In the genomic region with DNA sequence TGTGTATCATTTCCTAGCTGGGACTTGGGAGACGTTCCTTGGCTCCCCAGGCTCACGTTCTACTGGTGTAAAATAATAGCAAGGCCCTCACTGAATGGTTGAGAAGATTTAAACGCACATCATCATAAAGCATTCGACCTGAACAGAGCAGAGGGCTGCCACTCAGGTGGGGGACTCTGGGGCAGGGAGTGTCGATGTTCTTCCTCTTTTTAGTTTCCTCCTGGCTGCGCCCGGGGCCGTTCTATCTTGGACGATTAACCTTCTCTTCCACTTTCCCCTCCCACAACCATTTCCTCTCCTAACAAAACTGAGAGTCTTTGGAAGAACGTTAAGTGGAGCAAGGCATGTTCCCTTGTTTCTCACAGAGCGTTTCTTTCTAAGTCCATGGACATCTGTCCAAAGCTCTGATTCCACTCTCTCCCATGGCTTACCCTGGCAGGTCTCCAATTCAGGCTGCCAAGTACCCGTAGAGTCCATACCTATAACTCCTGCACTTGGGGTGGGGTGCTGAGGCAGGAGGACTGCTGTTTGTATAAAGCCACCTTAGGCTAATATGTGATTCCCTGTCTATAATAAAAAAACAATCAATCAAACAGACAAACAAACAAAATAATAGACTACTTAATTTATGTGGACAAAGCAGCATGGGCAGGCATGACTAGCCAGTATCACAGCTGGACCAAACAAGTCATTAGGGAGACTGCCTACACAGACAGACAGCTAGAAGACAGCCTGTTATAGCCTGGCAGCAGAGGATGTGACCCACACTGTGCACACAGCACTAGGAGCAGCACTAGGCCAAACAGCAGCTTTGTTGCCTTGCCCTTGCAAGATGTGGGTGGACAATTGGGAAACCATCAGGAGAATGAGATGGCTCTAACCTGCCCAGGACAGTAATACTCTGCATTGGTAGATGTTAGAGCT, we compare ENCODE assay signal across 15 mouse cellular contexts.
DNase-seq lines count a peak whose midpoint lies in the region; ATAC-seq and TF ChIP-seq lines count a peak whose summit lies in the region.
"Had no signal": no experiment of that assay in that cellular context is flagged by ENCODE, and none has a peak within 500 bp of the region (broad histone marks: within the 10 kb centered on the region; RNA-seq: fewer than 3 reads in every experiment).

No protein-coding gene starts in this region.

- H3K4me2 ChIP-seq in heart, embryonic 14.5 days (ENCODE audit: low read length) = no peak overlapping the region
- no peak overlapping the region for H3K4me2 ChIP-seq in heart, embryonic 11.5 days
- H3K4me2 ChIP-seq: hindbrain, embryonic 13.5 days; limb, embryonic 15.5 days; midbrain, embryonic 13.5 days had no signal

- no peak overlapping the region for H3K4me3 ChIP-seq in heart, embryonic 14.5 days (ENCODE audit: control insufficient read depth in 1 of 2, insufficient read depth in 1 of 2, low read depth in 1 of 2, low read length in 2 of 2)
- H3K4me3 ChIP-seq in heart, embryonic 11.5 days (ENCODE audit: low read depth, low read length) = no peak overlapping the region
- H3K4me3 ChIP-seq in left cerebral cortex, adult 2 months = no peak overlapping the region
- H3K4me3 ChIP-seq in brown adipose tissue, adult 24 weeks (ENCODE audit: insufficient read depth, low read depth, low read length) = no peak overlapping the region
- no peak overlapping the region for H3K4me3 ChIP-seq in limb, embryonic 10.5 days
- H3K4me3 ChIP-seq: hindbrain, embryonic 13.5 days; limb, embryonic 15.5 days; midbrain, embryonic 13.5 days had no signal

- intact Hi-C loops in left cerebral cortex, postnatal 4 days (cut with DNase I) = no loop called here
- intact Hi-C loops in left cerebral cortex, adult 2 months (cut with DNase I) = no loop called here

- peak; percentile 60 for DNase-seq in left cerebral cortex, postnatal 4 days
- DNase-seq in left cerebral cortex, adult 2 months (ENCODE audit: extremely low spot score in 1 of 2, low spot score in 2 of 2) = no peak
- no peak for DNase-seq in limb, embryonic 10.5 days (ENCODE audit: low spot score)
- DNase-seq in adipocyte (ENCODE audit: low spot score) = no peak
- DNase-seq: adrenal gland, adult 8-10 months; kidney, postnatal 4 days; layer of hippocampus, postnatal 36 days; lung, postnatal 10 days; retina, postnatal 1 day had no signal

- H3K36me3 ChIP-seq in heart, embryonic 14.5 days (ENCODE audit: control insufficient read depth, insufficient read depth, low read length) = no peaks in the 10 kb centered on the region
- no peaks in the 10 kb centered on the region for H3K36me3 ChIP-seq in heart, embryonic 11.5 days (ENCODE audit: control insufficient read depth, insufficient read depth, low read length)
- H3K36me3 ChIP-seq in limb, embryonic 10.5 days = no peaks in the 10 kb centered on the region
- H3K36me3 ChIP-seq: hindbrain, embryonic 13.5 days; limb, embryonic 15.5 days; midbrain, embryonic 13.5 days had no signal

- peaks cover 32 to 51% of the 10 kb centered on the region in 2 experiments for H3K4me1 ChIP-seq in heart, embryonic 14.5 days (ENCODE audit: control insufficient read depth in 2 of 2, insufficient read depth in 2 of 2, low read length in 2 of 2)
- peaks cover 34% of the 10 kb centered on the region for H3K4me1 ChIP-seq in heart, embryonic 11.5 days (ENCODE audit: control insufficient read depth, insufficient read depth, low read length)
- H3K4me1 ChIP-seq in brown adipose tissue, adult 24 weeks (ENCODE audit: control insufficient read depth, insufficient read depth, insufficient read length, low read length) = peaks cover 20% of the 10 kb centered on the region
- H3K4me1 ChIP-seq in limb, embryonic 10.5 days = peaks cover 70% of the 10 kb centered on the region

- TF ChIP-seq CTCF in left cerebral cortex, adult 2 months (IDR thresholded peaks at IDR 0.05) = no peak

- no peaks in the 10 kb centered on the region for H3K9me3 ChIP-seq in heart, embryonic 14.5 days (ENCODE audit: control insufficient read depth, low read length)
- no peaks in the 10 kb centered on the region for H3K9me3 ChIP-seq in heart, embryonic 11.5 days (replicated peaks; ENCODE audit: control insufficient read depth, low read length)
- H3K9me3 ChIP-seq in limb, embryonic 10.5 days (replicated peaks) = no peaks in the 10 kb centered on the region
- H3K9me3 ChIP-seq: hindbrain, embryonic 13.5 days; limb, embryonic 15.5 days; midbrain, embryonic 13.5 days had no signal

- H3K27me3 ChIP-seq in heart, embryonic 14.5 days (ENCODE audit: control insufficient read depth, insufficient read depth, low read length) = no peaks in the 10 kb centered on the region
- no peaks in the 10 kb centered on the region for H3K27me3 ChIP-seq in heart, embryonic 11.5 days (ENCODE audit: control insufficient read depth, insufficient read depth, low read length)
- no peaks in the 10 kb centered on the region; the same call in 1 of the 2 replicates for H3K27me3 ChIP-seq in limb, embryonic 10.5 days (ENCODE audit: low read depth, poor library complexity, severe bottlenecking)
- H3K27me3 ChIP-seq: hindbrain, embryonic 13.5 days; limb, embryonic 15.5 days; midbrain, embryonic 13.5 days had no signal

- H3K27ac ChIP-seq in heart, embryonic 14.5 days (replicated peaks in 1 of 2; ENCODE audit: control insufficient read depth in 1 of 2, insufficient read depth in 1 of 2, low read depth in 2 of 2, low read length in 2 of 2) = peak overlapping the region; percentile 46 to 72
- H3K27ac ChIP-seq in heart, embryonic 11.5 days (ENCODE audit: low read depth, low read length) = no peak overlapping the region
- H3K27ac ChIP-seq in left cerebral cortex, adult 2 months = no peak overlapping the region
- H3K27ac ChIP-seq in brown adipose tissue, adult 24 weeks (replicated peaks; ENCODE audit: low read depth, low read length) = peak overlapping the region; percentile 39; the same call in 1 of the 2 replicates
- H3K27ac ChIP-seq in limb, embryonic 10.5 days = 0 out of 2 replicates have a peak overlapping the region, but pooled peaks have one; percentile 32
- H3K27ac ChIP-seq: hindbrain, embryonic 13.5 days; limb, embryonic 15.5 days; midbrain, embryonic 13.5 days had no signal

- 42% methylated on average over 12 of the region's 12 CpGs for WGBS in heart, embryonic 14.5 days
- 64% methylated on average over 12 of the region's 12 CpGs for WGBS in heart, embryonic 11.5 days (ENCODE audit: insufficient replicate concordance)
- WGBS in limb, embryonic 10.5 days = 77% methylated on average over 12 of the region's 12 CpGs

- ATAC-seq in heart, embryonic 14.5 days (ENCODE audit: insufficient number of reproducible peaks, insufficient read depth, low FRiP score, low read depth) = no peak
- ATAC-seq in heart, embryonic 11.5 days (replicated peaks; ENCODE audit: insufficient number of reproducible peaks, low FRiP score, low TSS enrichment) = no peak
- ATAC-seq: midbrain, embryonic 13.5 days had no signal

- H3K9ac ChIP-seq in heart, embryonic 14.5 days (ENCODE audit: low read length) = no peak overlapping the region
- no peak overlapping the region for H3K9ac ChIP-seq in heart, embryonic 11.5 days (ENCODE audit: low read depth, low read length)
- H3K9ac ChIP-seq: hindbrain, embryonic 13.5 days; limb, embryonic 15.5 days; midbrain, embryonic 13.5 days had no signal

Comparison
In these comparisons a context has a peak if more than half of its experiments do, and no peak if none do; other contexts are left out.
1. H3K27ac ChIP-seq: peak in heart, embryonic 14.5 days (2 of 2), brown adipose tissue, adult 24 weeks (single experiment) and limb, embryonic 10.5 days (single experiment); none in heart, embryonic 11.5 days (single experiment) and left cerebral cortex, adult 2 months (single experiment).